In genomic region chr9:110873681-110874659, GRCm38 (mm10) we compare ENCODE assay signal across 9 mouse cellular contexts. TPM values are rescaled to one million over a fixed set of nuclear protein-coding genes. Genes with fewer than 3 reads are reported as not detected.
A peak's percentile ranks its signal among the peaks of the same experiment; 100 is the strongest.
DNase-seq lines count a peak whose midpoint lies in the region; ATAC-seq lines count a peak whose summit lies in the region.
"Had no signal": no experiment of that assay in that cellular context is flagged by ENCODE, and none has a peak within 500 bp of the region (broad histone marks: within the 10 kb centered on the region; RNA-seq: fewer than 3 reads in every experiment).

No protein-coding gene starts in this region.

- H3K27me3 ChIP-seq in heart, embryonic 16.5 days (ENCODE audit: control insufficient read depth, insufficient read depth, low read length): peaks cover 11% of the 10 kb centered on the region
- peaks cover 7% of the 10 kb centered on the region; the same call in 1 of the 2 replicates for H3K27me3 ChIP-seq in neural tube, embryonic 14.5 days (ENCODE audit: control insufficient read depth, insufficient read depth, low read length)

- WGBS in heart, embryonic 16.5 days: 9% methylated on average over 40 of the region's 40 CpGs
- whole genome bisulfite sequencing in neural tube, embryonic 14.5 days: 9% methylated on average over 33 of the region's 40 CpGs

- H3K4me3 ChIP-seq in heart, embryonic 16.5 days (ENCODE audit: low read length): peak overlapping the region; percentile 30
- H3K4me3 ChIP-seq in neural tube, embryonic 14.5 days (ENCODE audit: low read depth, low read length): peak overlapping the region; percentile 20

- H3K4me1 ChIP-seq in heart, embryonic 16.5 days (ENCODE audit: control insufficient read depth, insufficient read depth, low read length): peaks cover 21% of the 10 kb centered on the region
- H3K4me1 ChIP-seq in neural tube, embryonic 14.5 days (ENCODE audit: control insufficient read depth, insufficient read depth, low read length): peaks cover 11% of the 10 kb centered on the region; the same call in 1 of the 2 replicates

- DNase-seq in layer of hippocampus, postnatal 10 days (ENCODE audit: low spot score in 2 of 2): peak; percentile 50 to 65
- DNase-seq in layer of hippocampus, adult 9-10 months (ENCODE audit: low spot score): no peak
- DNase-seq in brain, adult 2 months (ENCODE audit: low read depth, low spot score): peak; percentile 72
- DNase-seq in kidney, postnatal 36 days: peak; percentile 76 to 77
- DNase-seq in urinary bladder, postnatal 4 days (ENCODE audit: low spot score in 2 of 2): no peak
- no peak for DNase-seq in c-Kit-positive CD71-positive TER-119-positive erythroid progenitor cells, embryonic 14.5 days (ENCODE audit: low spot score)

- H3K27ac ChIP-seq in heart, embryonic 16.5 days (ENCODE audit: low read length): no peak overlapping the region
- no peak overlapping the region for H3K27ac ChIP-seq in neural tube, embryonic 14.5 days (ENCODE audit: low read depth, low read length)
- H3K27ac ChIP-seq: liver, embryonic 14.5 days had no signal

- H3K9ac ChIP-seq in heart, embryonic 16.5 days (ENCODE audit: low read length): peak overlapping the region; percentile 23; the same call in 1 of the 2 replicates
- H3K9ac ChIP-seq in neural tube, embryonic 14.5 days (replicated peaks; ENCODE audit: low read depth, low read length): peak overlapping the region; percentile 17; the same call in 1 of the 2 replicates
- H3K9ac ChIP-seq: liver, embryonic 14.5 days had no signal

- no peak for ATAC-seq in heart, embryonic 16.5 days (replicated peaks; ENCODE audit: extremely low read depth, insufficient read depth, low FRiP score)
- ATAC-seq in neural tube, embryonic 14.5 days (ENCODE audit: low read depth): peak; percentile 71

- H3K9me3 ChIP-seq in heart, embryonic 16.5 days (replicated peaks; ENCODE audit: control insufficient read depth, low read length): no peaks in the 10 kb centered on the region
- H3K9me3 ChIP-seq in neural tube, embryonic 14.5 days (ENCODE audit: control insufficient read depth, low read length): no peaks in the 10 kb centered on the region

- no peaks in the 10 kb centered on the region for H3K36me3 ChIP-seq in heart, embryonic 16.5 days (ENCODE audit: control insufficient read depth, insufficient read depth)
- no peaks in the 10 kb centered on the region for H3K36me3 ChIP-seq in neural tube, embryonic 14.5 days (ENCODE audit: control insufficient read depth, insufficient read depth, low read length)

- peak overlapping the region; percentile 53 for H3K4me2 ChIP-seq in heart, embryonic 16.5 days (ENCODE audit: low read depth, low read length)
- peak overlapping the region; percentile 40 for H3K4me2 ChIP-seq in neural tube, embryonic 14.5 days (ENCODE audit: low read depth, low read length)

RNA-seq across cellular contexts. Expression of gene Als2cl, which starts 5.7 kb away (rescaled TPM):
- 10 to 100 TPM; 11.6 to 15.4 TPM for total RNA-seq in layer of hippocampus, postnatal 10 days (2021)
- polyA plus RNA-seq in heart, embryonic 16.5 days (2015; fragmentation: Nextera tagmentation; extraction: Ambion mirVana): 3.1 and 4.4 TPM in 2 replicates
- polyA plus RNA-seq in neural tube, embryonic 14.5 days (2014; fragmentation: Nextera tagmentation; extraction: Ambion mirVana): 1.5 and 2.6 TPM in 2 replicates

RNA-seq across cellular contexts. Expression of gene Tmie, which starts 5.9 kb away (rescaled TPM):
- total RNA-seq in layer of hippocampus, postnatal 10 days (2021): 1 to 10 TPM; 1.7 to 1.8 TPM
- 1.2 and 1.7 TPM in 2 replicates for polyA plus RNA-seq in heart, embryonic 16.5 days (2015; fragmentation: Nextera tagmentation; extraction: Ambion mirVana)
- 1.3 and 3.1 TPM in 2 replicates for polyA plus RNA-seq in neural tube, embryonic 14.5 days (2014; fragmentation: Nextera tagmentation; extraction: Ambion mirVana)

RNA-seq across cellular contexts. Expression of gene Prss50, which starts 16.2 kb away (rescaled TPM):
- total RNA-seq in layer of hippocampus, postnatal 10 days (2021): under 1 TPM; 0.31 to 0.41 TPM
- not detected in 2 replicates for polyA plus RNA-seq in heart, embryonic 16.5 days (2015; fragmentation: Nextera tagmentation; extraction: Ambion mirVana)
- polyA plus RNA-seq in neural tube, embryonic 14.5 days (2014; fragmentation: Nextera tagmentation; extraction: Ambion mirVana): 0.24 and 0.43 TPM in 2 replicates

RNA-seq across cellular contexts. Expression of gene Prss46, which starts 29.7 kb away (rescaled TPM):
- total RNA-seq in layer of hippocampus, postnatal 10 days (2021): under 1 TPM in 1 of 2 experiments, not detected in 1; 0.39 TPM
- not detected in 2 replicates for polyA plus RNA-seq in heart, embryonic 16.5 days (2015; fragmentation: Nextera tagmentation; extraction: Ambion mirVana)
- polyA plus RNA-seq in neural tube, embryonic 14.5 days (2014; fragmentation: Nextera tagmentation; extraction: Ambion mirVana): not detected in 2 replicates
- polyA plus RNA-seq: liver, embryonic 14.5 days had no signal

RNA-seq across cellular contexts. Expression of gene Prss45, which starts 39.6 kb away (rescaled TPM):
- total RNA-seq in layer of hippocampus, postnatal 10 days (2021): under 1 TPM; 0.50 to 0.74 TPM
- 0.26 TPM in 1 of 2 replicates, not detected in the other for polyA plus RNA-seq in heart, embryonic 16.5 days (2015; fragmentation: Nextera tagmentation; extraction: Ambion mirVana)
- not detected in 2 replicates for polyA plus RNA-seq in neural tube, embryonic 14.5 days (2014; fragmentation: Nextera tagmentation; extraction: Ambion mirVana)
- polyA plus RNA-seq: liver, embryonic 14.5 days had no signal

Comparison
In these comparisons a context has a peak if more than half of its experiments do, and no peak if none do; other contexts are left out.
1. DNase-seq: peak in layer of hippocampus, postnatal 10 days (2 of 2), brain, adult 2 months (single experiment) and kidney, postnatal 36 days (2 of 2); none in layer of hippocampus, adult 9-10 months (single experiment), urinary bladder, postnatal 4 days (0 of 2) and c-Kit-positive CD71-positive TER-119-positive erythroid progenitor cells, embryonic 14.5 days (single experiment).